Mouse (Mus musculus) intestine, postnatal 0 days (tissue): ENCODE results near the gene Rabac1. TPM values are rescaled to one million over a fixed set of nuclear protein-coding genes. Genes with fewer than 3 reads are reported as not detected.

Experiments used
- ATAC-seq: fragments of 200-750 bp; cut with Nextera tagmentation; 2 replicates; pipeline ENCODE4 v1.8.0; 2017; ENCODE audit warnings: mild to moderate bottlenecking, moderate TSS enrichment, moderate library complexity
- H3K27ac ChIP-seq: fragments of 300-500 bp; sonication (generic); 2 replicates; pipeline ENCODE4 v1.5.1; 2014; ENCODE audit warnings: mild to moderate bottlenecking, low read depth, low read length, moderate library complexity
- H3K27me3 ChIP-seq: fragments of 300-500 bp; sonication (generic); replicated peaks from 2 replicates; pipeline ENCODE4 v1.6.1; 2014; ENCODE audit warnings: low read length, mixed read lengths; ENCODE audit not compliant: control insufficient read depth, insufficient read depth
- H3K36me3 ChIP-seq: fragments of 300-500 bp; sonication (generic); 2 replicates; pipeline ENCODE4 v1.6.1; 2014; ENCODE audit warnings: mild to moderate bottlenecking, moderate library complexity; ENCODE audit not compliant: control insufficient read depth, insufficient read depth
- H3K4me1 ChIP-seq: fragments of 300-500 bp; sonication (generic); replicated peaks from 2 replicates; pipeline ENCODE4 v1.6.1; 2014; ENCODE audit warnings: antibody characterized with exemption, low read length, mixed read lengths; ENCODE audit not compliant: control insufficient read depth, insufficient read depth
- H3K4me2 ChIP-seq: fragments of 300-500 bp; sonication (generic); replicated peaks from 2 replicates; pipeline ENCODE4 v1.6.1; 2014; ENCODE audit warnings: low read depth, mild to moderate bottlenecking, moderate library complexity
- H3K4me3 ChIP-seq: fragments of 300-500 bp; sonication (generic); 2 replicates; pipeline ENCODE4 v1.5.1; 2014; ENCODE audit warnings: low read depth, low read length
- H3K9ac ChIP-seq: fragments of 300-500 bp; sonication (generic); 2 replicates; pipeline ENCODE4 v1.6.1; 2014; ENCODE audit warnings: mild to moderate bottlenecking, low read depth, low read length
- H3K9me3 ChIP-seq: fragments of 300-500 bp; sonication (generic); 2 replicates; pipeline ENCODE4 v1.6.1; 2016; ENCODE audit warnings: mixed run types; ENCODE audit not compliant: control insufficient read depth
- CTCF ChIP-seq: sonication (generic); IDR thresholded peaks from 2 replicates; pipeline ENCODE4 v1.5.1; 2016; ENCODE audit warnings: low read depth, mild to moderate bottlenecking, control low read depth, antibody characterized with exemption, moderate library complexity
- WGBS: fragments of 180-500 bp; shearing (Covaris S2); extraction: QIAGEN DNeasy Blood & Tissue Kit; methylation state at CpG from one replicate; pipeline ENCODE4 v1.1.7; 2014; 5-methylcytosine and 5-hydroxymethylcytosine counted together
- polyA plus RNA-seq: library from polyadenylated mRNA; unstranded; fragments of >200 nt; fragmentation: Nextera tagmentation; extraction: Ambion mirVana; gene quantifications from 2 replicates; pipeline ENCODE4 v1.2.1, GENCODE M21; 2015

Rabac1 gene
- polyA plus RNA-seq, 1 experiment from 2014 or later = 129 TPM

GRCm38 (mm10) chr7:24984307-24984706 lies 11.8 kb upstream of the Rabac1 start:
- Histone ChIP-seq H3K4me3 (no peak overlapping the region), H3K27ac (no peak overlapping the region), H3K4me1 (no peaks in the 10 kb centered on the region), H3K9me3 (no peaks in the 10 kb centered on the region), H3K9ac (no peak overlapping the region), H3K27me3 (no peaks in the 10 kb centered on the region), H3K4me2 (no peak overlapping the region), H3K36me3 (no peaks in the 10 kb centered on the region)
- ATAC-seq = no peak
- 92% methylated on average over 2 of the region's 2 CpGs for WGBS
- 0 out of 2 replicates have a peak, but pooled peaks have one; percentile 15 for TF ChIP-seq CTCF

DNA sequence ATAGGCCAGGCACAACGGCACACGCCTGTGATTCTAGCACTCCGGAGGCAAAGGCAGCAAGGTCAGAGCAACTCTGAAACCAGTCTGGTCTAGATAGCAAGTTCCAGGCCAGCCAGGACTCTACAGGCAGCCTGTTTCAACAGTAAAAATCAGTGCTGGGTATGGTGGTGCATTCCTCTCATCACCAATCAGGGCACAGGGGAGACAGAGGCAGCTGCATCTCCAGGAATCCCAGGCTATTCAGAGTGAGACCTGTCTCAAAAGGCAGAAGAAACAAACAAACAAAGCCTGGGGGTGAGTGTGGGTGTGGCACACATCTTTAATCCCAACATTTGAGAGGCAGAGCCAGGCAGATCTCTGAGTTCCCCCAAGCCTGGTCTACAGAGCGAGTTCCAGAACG lies 10.8 kb upstream of the Rabac1 start:
- H3K9me3 ChIP-seq = no peaks in the 10 kb centered on the region
- no peaks in the 10 kb centered on the region for H3K36me3 ChIP-seq
- no peak for ATAC-seq
- H3K27me3 ChIP-seq = no peaks in the 10 kb centered on the region
- H3K4me1 ChIP-seq = no peaks in the 10 kb centered on the region
- no peak overlapping the region for H3K4me2 ChIP-seq
- 80% methylated on average over 5 of the region's 5 CpGs for WGBS
- TF ChIP-seq CTCF = no peak
- H3K27ac ChIP-seq = no peak overlapping the region
- H3K9ac ChIP-seq = no peak overlapping the region
- no peak overlapping the region for H3K4me3 ChIP-seq

GRCm38 (mm10) chr7:24980439-24980838 lies 7.9 kb upstream of the Rabac1 start:
- Histone ChIP-seq H3K9me3 (no peaks in the 10 kb centered on the region), H3K4me2 (no peak overlapping the region), H3K4me1 (no peaks in the 10 kb centered on the region), H3K27ac (no peak overlapping the region), H3K27me3 (no peaks in the 10 kb centered on the region), H3K4me3 (no peak overlapping the region), H3K9ac (no peak overlapping the region), H3K36me3 (no peaks in the 10 kb centered on the region)
- no peak for TF ChIP-seq CTCF
- WGBS = 78% methylated on average over 7 of the region's 7 CpGs
- ATAC-seq = no peak

- Histone ChIP-seq H3K4me2 (no peak overlapping the region), H3K27me3 (no peaks in the 10 kb centered on the region), H3K4me1 (no peaks in the 10 kb centered on the region), H3K9me3 (no peaks in the 10 kb centered on the region), H3K27ac (no peak overlapping the region), H3K9ac (no peak overlapping the region), H3K36me3 (no peaks in the 10 kb centered on the region), H3K4me3 (no peak overlapping the region)
- TF ChIP-seq CTCF = no peak
- ATAC-seq = no peak
- WGBS = 81% methylated on average over 7 of the region's 7 CpGs
These were observed 6.2 kb upstream of the Rabac1 start for GRCm38 (mm10) chr7:24978781-24979180.

DNA sequence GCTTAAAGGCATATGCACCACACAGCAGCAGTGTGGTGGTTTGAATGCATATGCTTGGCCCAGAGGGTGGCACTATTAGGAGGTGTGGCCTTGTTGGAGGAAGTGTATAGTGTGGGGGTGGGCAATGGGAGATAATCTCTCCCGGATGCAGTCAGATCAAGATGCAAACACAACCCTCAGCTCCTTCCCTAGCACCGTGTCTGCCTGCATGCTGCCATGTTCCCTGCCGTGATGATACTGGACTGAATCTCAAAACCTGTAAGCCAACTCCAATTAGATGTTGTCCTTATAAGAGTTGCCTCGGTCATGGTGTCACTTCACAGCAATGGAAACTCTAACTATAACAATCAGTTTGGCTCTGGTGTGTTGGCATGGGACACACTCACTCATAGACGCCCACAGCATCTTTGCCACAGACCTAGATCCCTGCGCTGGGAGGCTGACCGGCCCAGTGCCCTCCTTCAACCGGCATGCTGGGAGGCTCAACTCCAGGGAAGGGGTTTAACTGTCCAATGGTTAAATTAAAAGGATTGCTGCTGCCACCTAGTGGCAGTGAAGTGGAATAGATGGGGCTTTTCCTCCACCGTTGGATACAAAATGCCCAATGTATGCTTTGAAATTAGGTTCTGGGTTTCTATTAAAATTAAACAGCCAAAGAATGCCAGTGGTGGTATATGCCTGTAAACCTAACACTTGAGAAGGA lies 2.5 kb upstream of the Rabac1 start:
- Histone ChIP-seq H3K36me3 (peaks cover 5% of the 10 kb centered on the region; the same call in 1 of the 2 replicates), H3K9ac (no peak overlapping the region), H3K4me2 (no peak overlapping the region), H3K27me3 (no peaks in the 10 kb centered on the region), H3K4me1 (no peaks in the 10 kb centered on the region), H3K9me3 (no peaks in the 10 kb centered on the region), H3K4me3 (no peak overlapping the region), H3K27ac (no peak overlapping the region)
- ATAC-seq = no peak
- WGBS = 33% methylated on average over 9 of the region's 9 CpGs
- TF ChIP-seq CTCF = peak; percentile 77

- no peak for TF ChIP-seq CTCF
- Histone ChIP-seq H3K4me3 (no peak overlapping the region), H3K27ac (no peak overlapping the region), H3K4me1 (no peaks in the 10 kb centered on the region), H3K27me3 (no peaks in the 10 kb centered on the region), H3K4me2 (no peak overlapping the region), H3K36me3 (peaks cover 9% of the 10 kb centered on the region), H3K9me3 (no peaks in the 10 kb centered on the region), H3K9ac (no peak overlapping the region)
- WGBS = 65% methylated on average over 5 of the region's 5 CpGs
- no peak for ATAC-seq
These were observed 1.3 kb upstream of the Rabac1 start for GRCm38 (mm10) chr7:24973902-24974301.
